Mouse (Mus musculus) cerebellum, adult 2 months (tissue): ENCODE results near the gene Hrct1.

Experiments used
- CTCF ChIP-seq: fragments of 200-500 bp; IDR thresholded peaks from 2 replicates; pipeline ENCODE4 v1.5.1; 2011; ENCODE audit warnings: low read depth, mild to moderate bottlenecking, control low read depth, low read length, moderate library complexity, borderline replicate concordance; ENCODE audit not compliant: insufficient read depth
- POLR2A ChIP-seq: fragments of 200-500 bp; IDR thresholded peaks from 2 replicates; pipeline ENCODE4 v1.6.1; 2011; ENCODE audit warnings: low read length, control low read depth, borderline replicate concordance; ENCODE audit not compliant: insufficient read depth

DNA sequence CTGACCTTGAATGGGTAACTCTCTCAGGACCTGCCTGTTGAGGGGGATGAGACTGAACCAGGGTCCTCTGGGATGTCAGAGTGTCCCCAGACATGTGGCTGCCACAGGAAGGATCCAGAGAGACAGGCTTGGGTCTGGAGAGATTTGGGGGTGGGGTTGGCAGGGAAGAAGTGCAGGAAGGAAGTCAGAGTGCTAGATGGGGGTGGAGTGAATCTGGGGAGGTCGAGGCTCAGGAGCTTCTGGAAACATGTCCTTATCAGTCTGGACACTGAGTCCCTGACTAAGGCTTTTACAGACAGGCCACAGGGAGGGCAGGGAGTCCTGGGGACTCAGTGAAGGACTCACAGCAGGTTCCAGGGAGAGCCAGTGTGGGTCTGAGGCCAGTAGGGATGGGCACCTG, 5.2 kb downstream of the Hrct1 start:
- TF ChIP-seq CTCF = no peak
- TF ChIP-seq POLR2A = no peak
